Mouse (Mus musculus) gastrocnemius, adult 2 months (tissue): ENCODE measurements around the gene Spo11. TPM values are rescaled to one million over a fixed set of nuclear protein-coding genes. Genes with fewer than 3 reads are reported as not detected.
A peak's percentile ranks its signal among the peaks of the same experiment; 100 is the strongest.

Experiments used
- DNase-seq: peaks from one replicate; pipeline ENCODE4 v3.0.0; 2022
- H3K27ac ChIP-seq: fragments of 200-600 bp; 2 replicates; pipeline ENCODE4 v1.8.1; 2022; ENCODE audit warnings: mild to moderate bottlenecking
- H3K4me3 ChIP-seq: fragments of 200-600 bp; 2 replicates; pipeline ENCODE4 v1.8.1; 2022; ENCODE audit warnings: mild to moderate bottlenecking, moderate library complexity
- CTCF ChIP-seq: fragments of 200-600 bp; IDR thresholded peaks from 2 replicates; pipeline ENCODE4 v1.8.1; 2022; ENCODE audit warnings: antibody characterized with exemption, mild to moderate bottlenecking, moderate library complexity
- intact Hi-C: fragments of 180-260 bp; cut with DNase I; formaldehyde crosslinking; loops from one replicate; pipeline ENCODE4 v1.15.1; 2025
- total RNA-seq, 2 experiments: library from RNA; stranded (reverse); gene quantifications; 2 replicates each; pipeline ENCODE4 v1.2.3; 2021

The Spo11 gene
- total RNA-seq, 2 experiments from 2014 or later, result not detected

DNA sequence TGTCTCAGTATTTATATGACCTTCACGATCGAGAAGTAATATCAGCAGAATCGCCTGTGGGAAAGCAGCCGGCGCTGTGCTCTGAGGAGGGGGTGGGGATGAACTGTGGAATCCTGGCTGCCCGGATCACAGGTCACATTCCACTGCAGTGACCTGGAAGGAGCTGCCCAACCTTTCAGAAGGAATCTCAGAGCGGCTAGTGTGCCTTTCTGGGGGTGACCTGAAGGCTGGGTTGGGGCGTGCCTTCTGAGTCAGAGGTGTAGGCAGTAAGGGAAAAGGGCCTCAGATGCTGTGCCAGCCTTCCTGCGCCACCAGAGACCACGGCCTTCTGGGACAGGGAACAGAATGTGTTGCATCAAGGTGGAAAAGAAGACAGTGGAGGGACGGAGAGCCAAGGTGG lies 12.3 kb upstream of the Spo11 start:
- intact Hi-C loops, result no loop called here
- DNase-seq, result no peak
- TF ChIP-seq CTCF, result no peak

GRCm38 (mm10) chr2:172966480-172966879 lies 11.0 kb upstream of the Spo11 start:
- Histone ChIP-seq H3K4me3 (no peak overlapping the region), H3K27ac (no peak overlapping the region)
- intact Hi-C loops, result no loop called here
- DNase-seq, result no peak
- TF ChIP-seq CTCF, result no peak

More for the DNA sequence above, 12.3 kb upstream of the Spo11 start:
- Histone ChIP-seq H3K4me3 (no peak overlapping the region), H3K27ac (no peak overlapping the region)

DNA sequence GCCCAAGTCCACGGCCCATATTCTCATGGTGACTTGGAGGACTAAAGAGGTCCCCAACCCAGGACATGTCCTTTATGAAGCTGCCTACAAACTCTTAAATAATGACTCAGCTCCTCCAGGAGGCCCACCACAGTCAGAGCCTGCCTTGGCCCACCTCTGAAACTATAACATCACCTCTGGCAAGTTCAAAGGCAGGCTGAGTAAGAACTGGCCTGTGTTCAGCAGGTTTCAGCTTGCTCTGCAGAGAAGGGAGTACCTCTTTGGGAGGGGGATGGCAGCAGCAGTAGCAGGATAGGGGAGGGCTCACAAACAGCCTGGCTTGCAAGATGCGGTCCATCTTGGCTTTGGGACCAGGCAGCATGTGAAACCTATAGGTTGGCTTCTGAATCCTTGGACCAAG lies 5.6 kb upstream of the Spo11 start:
- TF ChIP-seq CTCF, result no peak
- H3K27ac ChIP-seq, result no peak overlapping the region
- intact Hi-C loops, result no loop called here
- no peak overlapping the region for H3K4me3 ChIP-seq
- DNase-seq, result no peak

DNA sequence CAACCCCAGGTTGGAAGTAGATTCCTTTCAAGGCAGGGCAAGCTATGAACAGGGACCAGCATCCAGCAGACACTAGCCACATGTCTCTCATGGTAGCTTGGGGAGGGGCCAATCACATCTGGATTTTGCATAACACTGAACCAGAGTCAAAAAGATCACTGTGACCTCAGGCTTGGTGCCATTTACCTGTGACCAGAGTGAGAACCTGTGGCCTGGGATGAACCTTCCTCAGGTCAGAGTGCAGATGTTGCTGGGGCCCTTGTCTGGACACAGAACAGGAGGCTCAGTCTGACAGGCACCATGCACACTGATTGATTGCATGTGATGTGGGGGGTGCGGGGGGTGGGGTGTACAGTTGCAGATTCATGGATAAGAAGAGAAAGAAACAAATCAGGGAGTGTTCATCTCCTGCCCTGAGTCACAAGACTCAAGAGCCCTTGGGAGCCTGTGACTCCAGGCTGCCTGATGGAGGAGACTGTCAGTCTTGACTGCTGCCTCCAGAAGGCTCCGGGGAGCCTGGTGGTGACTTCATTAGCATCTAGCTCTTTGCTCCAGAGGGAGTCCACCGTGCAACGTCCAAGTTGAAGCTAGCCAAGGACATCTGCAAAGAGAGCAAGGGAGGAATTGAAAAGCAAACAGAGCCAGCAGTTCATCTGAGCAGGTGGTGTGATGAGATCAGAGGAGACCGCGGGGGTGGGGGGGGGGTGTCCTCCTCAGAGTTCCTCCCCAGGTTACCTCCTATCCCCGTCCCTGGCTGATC lies 3.5 kb upstream of the Spo11 start:
- Histone ChIP-seq H3K27ac (no peak overlapping the region; the same call in 1 of the 2 replicates), H3K4me3 (no peak overlapping the region)
- TF ChIP-seq CTCF, result no peak
- intact Hi-C loops, result no loop called here
- DNase-seq, result peak; percentile 59

- DNase-seq, result peak; percentile 38
- no peak overlapping the region for H3K4me3 ChIP-seq
- intact Hi-C loops, result no loop called here
- no peak for TF ChIP-seq CTCF
- peak overlapping the region; percentile 46 for H3K27ac ChIP-seq
Observed at GRCm38 (mm10) chr2:172974701-172975100, 2.8 kb upstream of the Spo11 start.

DNA sequence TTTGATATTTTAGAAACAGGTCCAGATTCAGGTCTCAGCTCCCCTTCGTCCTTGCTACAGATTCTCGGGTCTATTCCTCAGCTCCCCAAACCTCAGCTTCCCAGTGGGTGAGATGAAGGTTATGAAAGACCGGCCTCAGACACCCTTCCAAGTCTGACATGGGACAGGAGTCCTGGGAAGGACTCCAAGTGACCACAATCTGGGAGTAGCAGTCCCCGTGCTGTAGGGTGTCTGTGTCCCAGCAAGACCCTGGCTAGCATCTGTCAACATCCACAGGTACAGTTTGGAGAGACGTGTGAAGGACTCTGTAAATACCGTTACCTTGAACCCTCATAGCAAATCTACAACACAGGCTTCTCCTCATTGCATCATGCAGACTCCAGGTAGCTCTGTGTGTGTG lies 2.3 kb upstream of the Spo11 start:
- Histone ChIP-seq H3K4me3 (no peak overlapping the region), H3K27ac (no peak overlapping the region)
- DNase-seq, result no peak
- no peak for TF ChIP-seq CTCF
- intact Hi-C loops, result no loop called here

GRCm38 (mm10) chr2:172976661-172977238 lies 750 bp upstream of the Spo11 start:
- no peak for DNase-seq
- intact Hi-C loops, result no loop called here
- no peak for TF ChIP-seq CTCF
- H3K4me3 ChIP-seq, result no peak overlapping the region; the same call in 1 of the 2 replicates
- H3K27ac ChIP-seq, result no peak overlapping the region

GRCm38 (mm10) chr2:172978131-172978633 lies 682 bp downstream of the Spo11 start:
- intact Hi-C loops, result no loop called here
- DNase-seq, result no peak
- no peak for TF ChIP-seq CTCF
- Histone ChIP-seq H3K27ac (no peak overlapping the region), H3K4me3 (no peak overlapping the region)

DNA sequence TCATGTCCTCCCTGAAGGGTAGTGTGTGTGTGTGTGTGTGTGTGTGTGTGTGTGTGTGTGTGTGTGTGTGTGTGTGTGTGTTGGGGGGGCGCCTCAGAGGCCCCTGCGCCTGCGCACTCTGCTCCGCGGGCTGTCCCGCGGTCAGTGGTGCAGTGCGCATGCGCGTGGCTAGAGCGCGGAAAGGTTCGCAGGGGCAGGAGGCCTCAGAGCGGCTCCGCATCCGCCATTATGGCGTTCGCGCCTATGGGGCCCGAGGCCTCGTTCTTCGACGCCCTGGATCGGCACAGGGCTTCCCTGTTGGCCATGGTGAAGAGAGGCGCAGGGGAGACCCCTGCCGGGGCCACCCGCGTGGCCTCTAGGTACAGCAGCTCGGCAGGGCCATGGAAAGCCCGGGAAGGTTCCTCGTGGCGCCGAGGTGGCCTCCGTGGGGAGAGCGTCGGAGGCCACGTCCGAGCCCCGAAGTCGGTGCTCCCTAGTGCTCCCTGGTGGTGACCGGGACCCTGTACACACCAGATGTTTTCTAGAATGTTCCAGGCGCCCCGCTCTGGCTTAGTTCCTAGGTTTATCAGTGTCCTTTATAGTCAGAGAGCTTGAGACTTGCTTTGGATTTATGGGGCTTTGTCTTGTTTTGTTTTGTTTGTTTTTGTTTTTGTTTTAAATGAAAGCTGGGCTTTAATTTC lies 2.3 kb downstream of the Spo11 start:
- intact Hi-C loops, result no loop called here
- Histone ChIP-seq H3K27ac (no peak overlapping the region), H3K4me3 (no peak overlapping the region)
- TF ChIP-seq CTCF, result no peak
- DNase-seq, result no peak

DNA sequence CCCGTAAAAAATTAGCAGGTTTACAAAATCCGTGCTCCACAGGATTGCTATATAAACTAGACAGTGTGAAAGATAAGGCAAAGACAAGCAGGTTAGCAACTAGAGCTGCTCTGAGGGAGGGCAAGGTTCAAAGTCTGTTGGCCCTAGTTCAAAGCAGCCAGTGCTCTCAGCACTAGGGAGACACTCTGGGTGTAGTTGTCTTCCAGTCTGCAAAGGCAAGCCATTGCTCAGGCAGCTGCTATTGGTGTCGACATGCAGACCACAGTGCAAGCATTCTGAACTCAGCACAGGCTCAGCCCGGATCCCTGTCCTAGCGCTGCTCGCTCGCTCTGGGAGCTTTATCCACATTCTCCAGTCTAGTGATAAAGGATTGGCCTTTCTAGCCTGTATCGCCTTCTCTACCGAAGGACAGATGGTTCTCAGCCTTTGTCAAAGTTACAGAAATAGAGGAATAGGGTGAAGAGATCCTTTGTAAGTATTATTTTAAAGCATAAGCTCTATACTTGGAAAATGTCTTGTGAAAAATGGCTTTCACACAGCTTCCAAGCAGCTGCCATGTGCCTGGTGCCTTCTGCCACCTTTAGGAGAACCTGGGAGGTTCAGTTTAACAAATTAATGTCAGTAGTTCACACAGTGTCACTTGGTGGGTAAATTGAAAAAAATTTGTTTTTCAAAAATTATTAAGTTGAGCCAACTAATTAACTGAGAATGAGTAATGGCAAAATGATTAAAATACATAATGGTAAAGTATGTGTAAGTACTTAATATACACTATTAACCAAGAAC lies 5.5 kb downstream of the Spo11 start:
- no peak for TF ChIP-seq CTCF
- H3K27ac ChIP-seq, result no peak overlapping the region
- intact Hi-C loops, result no loop called here
- no peak for DNase-seq
- no peak overlapping the region for H3K4me3 ChIP-seq

GRCm38 (mm10) chr2:172990161-172990560 lies 12.7 kb downstream of the Spo11 start:
- DNase-seq, result no peak
- TF ChIP-seq CTCF, result no peak
- intact Hi-C loops, result loop anchor here (10.0 kb wide), 1 partner anchor 645 kb away; the partner anchor contains the start of gene Fam210b
- Histone ChIP-seq H3K27ac (no peak overlapping the region), H3K4me3 (no peak overlapping the region)

GRCm38 (mm10) chr2:172996207-172996606 lies 18.7 kb downstream of the Spo11 start:
- Histone ChIP-seq H3K4me3 (no peak overlapping the region), H3K27ac (no peak overlapping the region)
- intact Hi-C loops, result loop anchor here (1.0 to 10.0 kb wide), 2 partner anchors 165 to 651 kb away; partner anchors contain the start of gene Fam210b
- TF ChIP-seq CTCF, result peak; percentile 81
- DNase-seq, result peak; percentile 76
